Mouse (Mus musculus) stomach, postnatal 0 days (tissue): ENCODE data around the gene Gm49486.

ENCODE experiments used
- CTCF ChIP-seq: IDR thresholded peaks from 2 replicates; pipeline ENCODE4 v1.5.1; 2016; ENCODE audit warnings: antibody characterized with exemption, low read depth, mild to moderate bottlenecking, moderate library complexity
- EP300 ChIP-seq: optimal IDR thresholded peaks from 2 replicates; pipeline ENCODE3; 2016; ENCODE audit warnings: antibody characterized with exemption

- no peak for TF ChIP-seq EP300
- no peak for TF ChIP-seq CTCF
These were observed 5.5 kb upstream of the Gm49486 start for GRCm38 (mm10) chr15:79223641-79224040.
